Mouse (Mus musculus) kidney, embryonic 16.5 days (tissue): Measurements from ENCODE around the gene Ncor2. TPM values are rescaled to one million over a fixed set of nuclear protein-coding genes. Genes with fewer than 3 reads are reported as not detected.

Experiments
- ATAC-seq: fragments of 200-750 bp; cut with Nextera tagmentation; 2 replicates; pipeline ENCODE4 v1.8.0; 2017; ENCODE audit warnings: moderate TSS enrichment; ENCODE audit not compliant: low FRiP score, low TSS enrichment
- H3K27ac ChIP-seq: fragments of 300-500 bp; sonication (generic); 2 replicates; pipeline ENCODE4 v1.5.1; 2014; ENCODE audit warnings: low read length
- H3K27me3 ChIP-seq: fragments of 300-500 bp; sonication (generic); 2 replicates; pipeline ENCODE4 v1.6.1; 2014; ENCODE audit warnings: low read length, control low read depth, mixed read lengths; ENCODE audit not compliant: insufficient read depth
- H3K36me3 ChIP-seq: fragments of 300-500 bp; sonication (generic); 2 replicates; pipeline ENCODE4 v1.6.1; 2014; ENCODE audit warnings: low read length, control low read depth, mixed read lengths; ENCODE audit not compliant: insufficient read depth
- H3K4me1 ChIP-seq: fragments of 300-500 bp; sonication (generic); 2 replicates; pipeline ENCODE4 v1.6.1; 2014; ENCODE audit warnings: low read length, control low read depth, mixed read lengths; ENCODE audit not compliant: insufficient read depth
- H3K4me2 ChIP-seq: fragments of 300-500 bp; sonication (generic); replicated peaks from 2 replicates; pipeline ENCODE4 v1.6.1; 2014; ENCODE audit warnings: low read depth, low read length
- H3K4me3 ChIP-seq: fragments of 300-500 bp; sonication (generic); 2 replicates; pipeline ENCODE4 v1.5.1; 2014; ENCODE audit warnings: mild to moderate bottlenecking, low read length
- H3K9ac ChIP-seq: fragments of 300-500 bp; sonication (generic); replicated peaks from 2 replicates; pipeline ENCODE4 v1.6.1; 2014; ENCODE audit warnings: low read length
- H3K9me3 ChIP-seq: fragments of 300-500 bp; sonication (generic); 2 replicates; pipeline ENCODE4 v1.6.1; 2016; ENCODE audit warnings: low read length, control low read depth
- WGBS: fragments of 180-500 bp; shearing (Covaris S2); extraction: QIAGEN DNeasy Blood & Tissue Kit; methylation state at CpG from one replicate; pipeline ENCODE4 v1.1.7; 2014; 5-methylcytosine and 5-hydroxymethylcytosine counted together
- polyA plus RNA-seq: library from polyadenylated mRNA; unstranded; fragments of >200 nt; fragmentation: Nextera tagmentation; extraction: Ambion mirVana; gene quantifications from 2 replicates; pipeline ENCODE4 v1.2.1, GENCODE M21; 2015

Ncor2 gene
- polyA plus RNA-seq, 1 experiment from 2014 or later, result 27.5 TPM

GRCm38 (mm10) chr5:125110722-125111121, 68.3 kb downstream of the Ncor2 start:
- H3K27ac ChIP-seq, result peak overlapping the region; percentile 69
- no peak overlapping the region for H3K4me3 ChIP-seq
- no peaks in the 10 kb centered on the region for H3K9me3 ChIP-seq
- 14% methylated on average over 3 of the region's 3 CpGs for WGBS
- H3K27me3 ChIP-seq, result no peaks in the 10 kb centered on the region
- peaks cover 38% of the 10 kb centered on the region for H3K36me3 ChIP-seq
- no peak overlapping the region; the same call in 1 of the 2 replicates for H3K4me2 ChIP-seq
- no peak overlapping the region for H3K9ac ChIP-seq
- peak; percentile 85 for ATAC-seq
- peaks cover 38% of the 10 kb centered on the region for H3K4me1 ChIP-seq

GRCm38 (mm10) chr5:125110196-125110595, 68.8 kb downstream of the Ncor2 start:
- Histone ChIP-seq H3K9ac (no peak overlapping the region), H3K9me3 (no peaks in the 10 kb centered on the region), H3K27me3 (no peaks in the 10 kb centered on the region), H3K4me1 (peaks cover 38% of the 10 kb centered on the region), H3K27ac (peak overlapping the region; percentile 69), H3K36me3 (peaks cover 37% of the 10 kb centered on the region), H3K4me3 (no peak overlapping the region), H3K4me2 (peak overlapping the region; percentile 11; the same call in 1 of the 2 replicates)
- WGBS, result 35% methylated on average over 8 of the region's 8 CpGs
- ATAC-seq, result peak; percentile 29; the same call in 1 of the 2 replicates

GRCm38 (mm10) chr5:125107011-125107651, 71.9 kb downstream of the Ncor2 start:
- ATAC-seq, result no peak
- Histone ChIP-seq H3K36me3 (peaks cover 38% of the 10 kb centered on the region), H3K4me3 (no peak overlapping the region), H3K4me1 (peaks cover 48% of the 10 kb centered on the region), H3K27me3 (no peaks in the 10 kb centered on the region), H3K9me3 (no peaks in the 10 kb centered on the region), H3K9ac (no peak overlapping the region), H3K27ac (no peak overlapping the region), H3K4me2 (no peak overlapping the region)
- 51% methylated on average over 11 of the region's 11 CpGs for WGBS

GRCm38 (mm10) chr5:125106191-125106590, 72.8 kb downstream of the Ncor2 start:
- 66% methylated on average over 16 of the region's 16 CpGs for WGBS
- H3K9me3 ChIP-seq, result no peaks in the 10 kb centered on the region
- no peak overlapping the region for H3K27ac ChIP-seq
- H3K4me2 ChIP-seq, result no peak overlapping the region
- no peak overlapping the region for H3K4me3 ChIP-seq
- ATAC-seq, result no peak
- H3K27me3 ChIP-seq, result no peaks in the 10 kb centered on the region
- H3K9ac ChIP-seq, result no peak overlapping the region
- peaks cover 38% of the 10 kb centered on the region for H3K4me1 ChIP-seq
- H3K36me3 ChIP-seq, result peaks cover 48% of the 10 kb centered on the region

GRCm38 (mm10) chr5:125104841-125105240, 74.2 kb downstream of the Ncor2 start:
- Histone ChIP-seq H3K4me1 (peaks cover 25% of the 10 kb centered on the region), H3K9me3 (no peaks in the 10 kb centered on the region), H3K27ac (no peak overlapping the region), H3K27me3 (no peaks in the 10 kb centered on the region), H3K4me2 (no peak overlapping the region), H3K9ac (no peak overlapping the region), H3K4me3 (no peak overlapping the region), H3K36me3 (peaks cover 48% of the 10 kb centered on the region)
- no peak for ATAC-seq
- WGBS, result 44% methylated on average over 6 of the region's 6 CpGs

GRCm38 (mm10) chr5:125103396-125103795, 75.6 kb downstream of the Ncor2 start:
- Histone ChIP-seq H3K9ac (no peak overlapping the region), H3K27me3 (no peaks in the 10 kb centered on the region), H3K9me3 (no peaks in the 10 kb centered on the region), H3K4me3 (no peak overlapping the region), H3K4me1 (peaks cover 24% of the 10 kb centered on the region), H3K27ac (peak overlapping the region; percentile 30; the same call in 1 of the 2 replicates), H3K4me2 (no peak overlapping the region), H3K36me3 (peaks cover 48% of the 10 kb centered on the region)
- 16% methylated on average over 6 of the region's 6 CpGs for WGBS
- ATAC-seq, result no peak

- Histone ChIP-seq H3K27me3 (no peaks in the 10 kb centered on the region), H3K4me2 (no peak overlapping the region), H3K4me1 (peaks cover 24% of the 10 kb centered on the region), H3K27ac (peak overlapping the region; percentile 30; the same call in 1 of the 2 replicates), H3K9ac (no peak overlapping the region), H3K36me3 (peaks cover 45% of the 10 kb centered on the region), H3K4me3 (no peak overlapping the region), H3K9me3 (no peaks in the 10 kb centered on the region)
- ATAC-seq, result no peak
- WGBS, result 57% methylated on average over 7 of the region's 7 CpGs
Measured at GRCm38 (mm10) chr5:125102907-125103306, 76.1 kb downstream of the Ncor2 start.

- no peak overlapping the region for H3K4me3 ChIP-seq
- peaks cover 48% of the 10 kb centered on the region for H3K36me3 ChIP-seq
- H3K27me3 ChIP-seq, result no peaks in the 10 kb centered on the region
- no peak for ATAC-seq
- 66% methylated on average over 8 of the region's 8 CpGs for WGBS
- H3K4me1 ChIP-seq, result peaks cover 27% of the 10 kb centered on the region
- H3K9me3 ChIP-seq, result no peaks in the 10 kb centered on the region
- H3K4me2 ChIP-seq, result no peak overlapping the region
- no peak overlapping the region for H3K9ac ChIP-seq
- no peak overlapping the region for H3K27ac ChIP-seq
Measured at GRCm38 (mm10) chr5:125102352-125102751, 76.7 kb downstream of the Ncor2 start.

- H3K4me1 ChIP-seq, result peaks cover 42% of the 10 kb centered on the region
- ATAC-seq, result no peak
- no peaks in the 10 kb centered on the region for H3K9me3 ChIP-seq
- H3K27ac ChIP-seq, result no peak overlapping the region
- H3K4me2 ChIP-seq, result no peak overlapping the region
- H3K4me3 ChIP-seq, result no peak overlapping the region
- H3K27me3 ChIP-seq, result no peaks in the 10 kb centered on the region
- WGBS, result 90% methylated on average over 5 of the region's 5 CpGs
- no peak overlapping the region for H3K9ac ChIP-seq
- peaks cover 41% of the 10 kb centered on the region for H3K36me3 ChIP-seq
Measured at GRCm38 (mm10) chr5:125099785-125100350, 79.2 kb downstream of the Ncor2 start.

GRCm38 (mm10) chr5:125098692-125099091, 80.3 kb downstream of the Ncor2 start:
- no peak overlapping the region for H3K4me2 ChIP-seq
- ATAC-seq, result no peak
- peaks cover 40% of the 10 kb centered on the region for H3K36me3 ChIP-seq
- H3K4me1 ChIP-seq, result peaks cover 40% of the 10 kb centered on the region
- no peaks in the 10 kb centered on the region for H3K27me3 ChIP-seq
- WGBS, result 86% methylated on average over 9 of the region's 9 CpGs
- H3K9ac ChIP-seq, result no peak overlapping the region
- H3K27ac ChIP-seq, result no peak overlapping the region
- H3K4me3 ChIP-seq, result no peak overlapping the region
- H3K9me3 ChIP-seq, result no peaks in the 10 kb centered on the region
